Mouse (Mus musculus) bone marrow macrophage, adult 2 months (primary cell): ENCODE data around the gene Foxo3.

Source experiments
- CTCF ChIP-seq: IDR thresholded peaks from 2 replicates; pipeline ENCODE4 v1.5.1; 2012; ENCODE audit warnings: low read depth, mild to moderate bottlenecking, low read length, moderate library complexity
- POLR2A ChIP-seq: IDR thresholded peaks from 2 replicates; pipeline ENCODE4 v1.6.1; 2012; ENCODE audit warnings: mild to moderate bottlenecking, low read depth, low read length, borderline replicate concordance

DNA sequence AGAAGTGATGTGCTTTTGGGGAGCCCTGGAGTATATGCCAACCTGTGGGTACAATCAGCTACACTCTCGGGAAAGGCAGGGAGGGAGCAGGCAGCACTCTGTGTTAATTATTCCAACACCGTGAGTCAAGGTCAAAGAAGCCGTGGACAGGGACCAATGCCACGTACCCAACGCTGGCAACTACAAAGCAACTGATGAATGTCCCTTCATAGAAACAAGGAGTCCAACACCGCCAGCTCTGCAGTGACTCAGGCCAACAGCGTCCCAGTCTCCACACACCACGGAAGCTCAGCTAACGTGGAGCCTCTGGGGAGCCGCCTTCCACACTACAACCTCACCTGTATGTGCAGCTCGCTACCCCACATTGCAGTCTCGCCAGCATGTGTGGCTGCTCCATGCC lies 68.9 kb downstream of the Foxo3 start:
- TF ChIP-seq POLR2A = no peak
- no peak for TF ChIP-seq CTCF
